Comparison of ENCODE assay signal across 7 mouse cellular contexts in the genomic region with DNA sequence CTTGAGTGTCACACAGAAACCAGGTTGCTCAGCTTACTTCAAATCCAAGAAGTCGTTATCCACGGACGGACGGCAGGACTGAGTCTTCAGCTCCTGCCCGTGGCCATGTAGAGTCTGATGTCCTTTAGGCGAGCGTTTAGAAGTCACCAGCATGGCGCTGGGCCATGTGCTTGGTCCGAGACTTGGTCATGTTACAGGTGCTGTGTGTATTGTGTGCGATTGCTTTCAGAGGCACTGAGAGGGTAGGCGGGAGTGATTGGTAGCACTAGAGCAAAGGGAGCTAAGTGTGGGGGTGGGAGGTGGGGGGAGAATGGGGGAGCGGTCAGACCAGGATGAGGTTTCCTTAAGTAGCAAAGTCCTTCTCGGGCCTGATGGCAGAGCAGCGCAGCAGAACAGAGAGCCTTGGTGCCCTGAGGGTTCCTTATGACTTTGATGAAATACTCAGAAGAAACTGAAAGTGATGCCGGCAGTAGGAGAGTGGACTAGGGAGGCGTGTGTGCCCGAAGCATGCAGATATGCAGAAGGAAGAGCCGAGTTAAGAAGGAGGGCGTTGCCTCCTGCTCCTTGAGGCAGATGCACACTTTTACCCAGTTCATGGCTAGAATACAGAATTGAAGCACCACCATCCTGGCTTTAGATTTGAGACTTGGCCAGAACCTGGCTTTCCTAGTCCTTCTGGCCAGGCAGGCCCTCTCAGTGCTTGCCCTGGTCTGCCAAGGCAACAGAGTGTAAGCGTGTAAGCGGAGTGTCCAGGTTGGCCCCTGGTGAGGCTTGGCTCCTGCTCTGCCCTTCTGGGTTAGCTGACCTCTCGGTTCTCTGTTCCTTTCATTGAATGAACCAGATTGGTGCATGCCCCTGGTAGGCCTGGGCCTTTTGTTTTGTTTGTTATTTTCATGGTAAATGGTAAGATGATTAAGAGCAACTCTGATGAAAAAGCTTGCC. TPM values are rescaled to one million over a fixed set of nuclear protein-coding genes. Genes with fewer than 3 reads are reported as not detected.
DNase-seq lines count a peak whose midpoint lies in the region; ATAC-seq and TF ChIP-seq lines count a peak whose summit lies in the region.

No protein-coding gene starts in this region.

- H3K4me3 ChIP-seq in midbrain, embryonic 10.5 days: no peak overlapping the region
- no peak overlapping the region for H3K4me3 ChIP-seq in midbrain, postnatal 0 days (ENCODE audit: low read depth, low read length)

- intact Hi-C loops in left cerebral cortex, postnatal 36 days (cut with DNase I): no loop called here

- H3K9me3 ChIP-seq in midbrain, embryonic 10.5 days (replicated peaks): no peaks in the 10 kb centered on the region
- no peaks in the 10 kb centered on the region for H3K9me3 ChIP-seq in midbrain, postnatal 0 days (ENCODE audit: low read length)

- peaks cover 33% of the 10 kb centered on the region for H3K4me1 ChIP-seq in midbrain, embryonic 10.5 days
- H3K4me1 ChIP-seq in midbrain, postnatal 0 days (ENCODE audit: insufficient read depth, low read length): peaks cover 5% of the 10 kb centered on the region

- peaks cover 19% of the 10 kb centered on the region for H3K36me3 ChIP-seq in midbrain, embryonic 10.5 days
- H3K36me3 ChIP-seq in midbrain, postnatal 0 days (ENCODE audit: insufficient read depth, low read length): no peaks in the 10 kb centered on the region

- no peak overlapping the region for H3K9ac ChIP-seq in midbrain, postnatal 0 days (replicated peaks; ENCODE audit: low read length, poor library complexity, severe bottlenecking)

- no peak for DNase-seq in midbrain, embryonic 10.5 days (ENCODE audit: low spot score)
- DNase-seq in midbrain, postnatal 0 days (ENCODE audit: low spot score): no peak
- DNase-seq in cerebellum, adult 18-20 months: peak; percentile 82 to 93
- DNase-seq in induced T-regulatory cell, adult 2 months (ENCODE audit: low read depth): peak; percentile 84
- DNase-seq in monocyte, adult 2 months (ENCODE audit: low read depth in 1 of 2, low spot score in 2 of 2): peak; percentile 29 to 46
- no peak for DNase-seq in layer of hippocampus, adult 18-20 months (ENCODE audit: low spot score in 2 of 2)
- DNase-seq in left cerebral cortex, postnatal 36 days (ENCODE audit: low spot score in 2 of 2): no peak

- no peaks in the 10 kb centered on the region for H3K27me3 ChIP-seq in midbrain, embryonic 10.5 days (ENCODE audit: low read depth, poor library complexity, severe bottlenecking)
- H3K27me3 ChIP-seq in midbrain, postnatal 0 days (ENCODE audit: insufficient read depth, low read length): no peaks in the 10 kb centered on the region

- H3K27ac ChIP-seq in midbrain, embryonic 10.5 days (replicated peaks): peak overlapping the region; percentile 57
- H3K27ac ChIP-seq in midbrain, postnatal 0 days (ENCODE audit: low read depth, low read length): no peak overlapping the region

- no peak overlapping the region for H3K4me2 ChIP-seq in midbrain, postnatal 0 days (ENCODE audit: low read depth, low read length, poor library complexity, severe bottlenecking)

- 85% methylated on average over 22 of the region's 22 CpGs for WGBS in midbrain, embryonic 10.5 days
- 79% methylated on average over 22 of the region's 22 CpGs for WGBS in midbrain, postnatal 0 days

- TF ChIP-seq CTCF in midbrain, postnatal 0 days (IDR thresholded peaks at IDR 0.05): no peak

- ATAC-seq in midbrain, postnatal 0 days (ENCODE audit: low FRiP score): no peak

RNA-seq across cellular contexts. Expression of gene Ppp2r5c, which starts 51.6 kb away (rescaled TPM):
- polyA plus RNA-seq in midbrain, embryonic 10.5 days (2016; fragmentation: Nextera tagmentation; extraction: Ambion mirVana): 142 and 155 TPM in 2 replicates
- 173 and 183 TPM in 2 replicates for total RNA-seq in midbrain, postnatal 0 days (2014; rRNA removed)
- 176 and 178 TPM in 2 replicates for polyA plus RNA-seq in midbrain, postnatal 0 days (2015; fragmentation: Nextera tagmentation; extraction: Ambion mirVana)
- 100 to 1,000 TPM; 241 to 242 TPM for total RNA-seq in layer of hippocampus, adult 18-20 months (2021)
- 100 to 1,000 TPM; 270 to 283 TPM for total RNA-seq in left cerebral cortex, postnatal 36 days (2021)

Comparison
In these comparisons a context has a peak if more than half of its experiments do, and no peak if none do; other contexts are left out.
1. DNase-seq: peak in cerebellum, adult 18-20 months (2 of 2), induced T-regulatory cell, adult 2 months (single experiment) and monocyte, adult 2 months (2 of 2); none in midbrain, embryonic 10.5 days (single experiment), midbrain, postnatal 0 days (single experiment), layer of hippocampus, adult 18-20 months (0 of 2) and left cerebral cortex, postnatal 36 days (0 of 2).